Mouse (Mus musculus) neural tube, embryonic 14.5 days (tissue): ENCODE measurements around the gene Rxfp4. TPM values are rescaled to one million over a fixed set of nuclear protein-coding genes. Genes with fewer than 3 reads are reported as not detected.
A peak's percentile ranks its signal among the peaks of the same experiment; 100 is the strongest.

Experiments used
- ATAC-seq: fragments of 200-750 bp; cut with Nextera tagmentation; 2 replicates; pipeline ENCODE4 v1.8.0; 2017; ENCODE audit warnings: low read depth, mild to moderate bottlenecking, moderate TSS enrichment, moderate library complexity
- H3K27ac ChIP-seq: fragments of 300-500 bp; sonication (generic); 2 replicates; pipeline ENCODE4 v1.5.1; 2014; ENCODE audit warnings: low read depth, mild to moderate bottlenecking, control low read depth, low read length, moderate library complexity, mixed read lengths
- H3K27me3 ChIP-seq: fragments of 300-500 bp; sonication (generic); 2 replicates; pipeline ENCODE4 v1.6.1; 2014; ENCODE audit warnings: low read length; ENCODE audit not compliant: control insufficient read depth, insufficient read depth
- H3K36me3 ChIP-seq: fragments of 300-500 bp; sonication (generic); 2 replicates; pipeline ENCODE4 v1.6.1; 2014; ENCODE audit warnings: low read length, mixed read lengths; ENCODE audit not compliant: control insufficient read depth, insufficient read depth
- H3K4me1 ChIP-seq: fragments of 300-500 bp; sonication (generic); 2 replicates; pipeline ENCODE4 v1.6.1; 2014; ENCODE audit warnings: low read length; ENCODE audit not compliant: control insufficient read depth, insufficient read depth
- H3K4me2 ChIP-seq: fragments of 300-500 bp; sonication (generic); 2 replicates; pipeline ENCODE4 v1.6.1; 2014; ENCODE audit warnings: mild to moderate bottlenecking, low read depth, low read length, control low read depth
- H3K4me3 ChIP-seq: fragments of 300-500 bp; sonication (generic); 2 replicates; pipeline ENCODE4 v1.5.1; 2014; ENCODE audit warnings: low read depth, low read length, control low read depth, mixed read lengths
- H3K9ac ChIP-seq: fragments of 300-500 bp; sonication (generic); replicated peaks from 2 replicates; pipeline ENCODE4 v1.6.1; 2014; ENCODE audit warnings: low read depth, mild to moderate bottlenecking, control low read depth, low read length, mixed read lengths
- H3K9me3 ChIP-seq: fragments of 300-500 bp; sonication (generic); 2 replicates; pipeline ENCODE4 v1.6.1; 2016; ENCODE audit warnings: low read length; ENCODE audit not compliant: control insufficient read depth
- WGBS: fragments of 180-500 bp; shearing (Covaris S2); extraction: QIAGEN DNeasy Blood & Tissue Kit; methylation state at CpG from one replicate; pipeline ENCODE4 v1.1.7; 2014; 5-methylcytosine and 5-hydroxymethylcytosine counted together
- polyA plus RNA-seq: library from polyadenylated mRNA; unstranded; fragments of >200 nt; fragmentation: Nextera tagmentation; extraction: Ambion mirVana; gene quantifications from 2 replicates; pipeline ENCODE4 v1.2.1, GENCODE M21; 2014

Rxfp4 gene
- polyA plus RNA-seq, 1 experiment from 2014 or later = not detected

DNA sequence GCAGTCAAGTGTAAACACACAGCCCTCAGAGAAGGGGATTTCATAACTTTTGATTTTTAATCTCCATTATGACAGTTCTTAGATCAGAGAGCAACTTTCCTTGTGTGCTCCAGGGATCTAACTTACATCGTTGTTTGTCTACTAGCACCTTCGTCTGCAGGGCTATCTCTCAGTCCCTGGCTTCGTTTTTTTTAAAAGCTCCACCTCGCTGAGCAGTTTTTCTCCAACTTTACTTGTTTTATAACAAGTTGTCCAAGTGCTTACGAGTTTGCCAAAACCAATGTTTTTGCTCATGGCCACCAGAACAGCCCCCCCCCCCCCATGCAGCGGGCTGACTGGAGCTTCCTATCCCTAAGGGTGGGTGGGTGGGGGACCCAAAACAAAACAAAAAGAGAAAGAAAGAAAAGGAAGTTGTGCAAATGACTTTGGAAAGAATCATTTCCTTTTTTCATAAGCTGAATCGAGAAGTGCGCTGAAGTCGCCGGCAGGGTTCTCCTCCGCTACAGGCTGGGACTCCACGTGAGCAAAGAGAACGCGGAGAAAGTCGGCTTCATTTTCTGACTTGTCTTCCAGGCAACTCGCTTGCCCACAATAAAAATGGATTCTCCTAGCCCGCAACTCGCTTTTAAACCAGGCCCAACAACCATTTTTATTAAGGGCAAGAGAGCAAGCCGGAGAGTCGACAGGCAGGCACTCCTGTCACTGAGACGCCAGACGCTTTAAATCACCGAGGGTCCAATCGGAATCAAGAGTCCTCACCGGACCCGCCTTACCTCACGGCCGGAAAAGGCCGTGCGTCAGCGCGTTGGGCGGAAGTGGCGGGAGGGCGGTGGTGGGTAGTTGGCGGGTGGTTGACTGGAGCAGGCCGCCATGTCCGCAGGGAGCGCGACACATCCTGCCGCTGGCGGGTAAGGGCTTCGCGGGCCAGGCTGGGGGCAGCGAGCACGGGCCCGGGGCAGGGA, 32.3 kb upstream of the Rxfp4 start, which contains the start of gene Khdc4:
Gene Khdc4 (plus strand): TSS at position 824 of the 962 bp plus-strand sequence.
- Histone ChIP-seq H3K4me1 (peaks cover 17% of the 10 kb centered on the region; the same call in 1 of the 2 replicates), H3K36me3 (peaks cover 17% of the 10 kb centered on the region), H3K27me3 (no peaks in the 10 kb centered on the region), H3K9ac (peak within 1 kb of the TSS; percentile 96), H3K9me3 (no peaks in the 10 kb centered on the region), H3K4me2 (peak within 1 kb of the TSS; percentile 98), H3K27ac (peak within 1 kb of the TSS; percentile 97), H3K4me3 (peak within 1 kb of the TSS; percentile 90)
- WGBS = under 1% methylated on average over 47 of the region's 47 CpGs
- ATAC-seq = peak; percentile 99

DNA sequence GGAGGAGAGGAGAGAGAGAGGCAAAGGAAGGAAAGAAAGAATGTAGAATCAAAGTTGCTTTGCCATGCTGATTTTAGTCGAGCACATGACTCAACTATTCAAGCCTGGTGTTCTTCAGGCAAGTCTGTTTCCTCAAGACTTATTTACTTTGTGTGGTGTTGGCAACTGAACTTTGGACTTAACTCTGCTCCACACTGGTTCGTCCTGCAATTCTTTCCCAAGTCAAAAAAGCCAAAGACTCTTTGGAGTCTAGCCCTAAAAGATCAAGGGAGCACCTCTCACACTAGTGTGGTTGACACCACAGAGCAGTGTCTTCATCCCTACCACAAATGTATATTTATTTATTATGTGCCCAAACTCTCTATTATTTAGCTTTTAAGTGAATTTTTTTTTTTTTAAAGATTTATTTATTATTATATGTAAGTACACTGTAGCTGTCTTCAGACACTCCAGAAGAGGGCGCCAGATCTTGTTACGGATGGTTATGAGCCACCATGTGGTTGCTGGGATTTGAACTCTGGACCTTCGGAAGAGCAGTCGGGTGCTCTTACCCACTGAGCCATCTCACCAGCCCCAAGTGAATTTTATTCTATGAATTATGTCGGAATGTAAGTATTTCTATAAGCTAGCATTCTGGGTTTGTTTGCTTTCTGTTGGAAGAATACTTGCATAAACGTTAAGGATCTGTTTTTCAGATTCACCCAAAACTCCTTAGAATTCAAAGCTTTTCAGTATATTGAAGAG, 31.5 kb upstream of the Rxfp4 start:
- H3K4me1 ChIP-seq = peaks cover 17% of the 10 kb centered on the region; the same call in 1 of the 2 replicates
- peak overlapping the region; percentile 74; the same call in 1 of the 2 replicates for H3K27ac ChIP-seq
- WGBS = 80% methylated on average over 6 of the region's 8 CpGs
- no peaks in the 10 kb centered on the region for H3K9me3 ChIP-seq
- ATAC-seq = no peak
- peak overlapping the region; percentile 90; the same call in 1 of the 2 replicates for H3K4me3 ChIP-seq
- peaks cover 12% of the 10 kb centered on the region; the same call in 1 of the 2 replicates for H3K36me3 ChIP-seq
- peak overlapping the region; percentile 60 for H3K4me2 ChIP-seq
- H3K9ac ChIP-seq = no peak overlapping the region
- H3K27me3 ChIP-seq = no peaks in the 10 kb centered on the region

- H3K4me2 ChIP-seq = no peak overlapping the region
- 0 out of 2 replicates have a peak, but pooled peaks cover 6% of the 10 kb centered on the region for H3K36me3 ChIP-seq
- 94% methylated on average over 2 of the region's 2 CpGs for WGBS
- H3K9ac ChIP-seq = no peak overlapping the region
- ATAC-seq = no peak
- no peaks in the 10 kb centered on the region for H3K9me3 ChIP-seq
- peaks cover 17% of the 10 kb centered on the region; the same call in 1 of the 2 replicates for H3K4me1 ChIP-seq
- H3K27me3 ChIP-seq = no peaks in the 10 kb centered on the region
- H3K4me3 ChIP-seq = no peak overlapping the region
- H3K27ac ChIP-seq = no peak overlapping the region
These were observed 30.9 kb upstream of the Rxfp4 start for GRCm38 (mm10) chr3:88683814-88684213.

DNA sequence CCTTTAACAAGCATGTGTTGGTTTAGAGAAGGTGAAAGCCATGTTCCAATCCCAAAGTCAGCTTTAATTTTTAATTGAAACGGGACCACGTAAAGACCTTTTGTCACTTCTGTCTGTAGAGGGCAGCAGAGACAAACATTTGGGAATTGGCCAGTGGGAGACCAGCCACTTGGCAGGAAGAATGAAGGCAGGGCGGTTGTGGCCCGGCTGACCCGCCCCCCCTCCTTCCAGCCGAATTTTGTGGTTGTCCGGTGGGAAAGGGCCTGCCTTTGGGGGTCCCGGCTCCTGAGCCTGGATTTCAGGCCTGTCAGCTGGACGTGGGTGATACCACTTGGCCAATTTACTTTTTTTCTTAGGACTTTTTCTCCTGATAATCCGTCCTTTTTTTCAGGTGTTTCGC, 24.5 kb upstream of the Rxfp4 start:
- Histone ChIP-seq H3K27me3 (no peaks in the 10 kb centered on the region), H3K27ac (no peak overlapping the region), H3K4me3 (peak overlapping the region; percentile 13; the same call in 1 of the 2 replicates), H3K4me2 (peak overlapping the region; percentile 57), H3K36me3 (no peaks in the 10 kb centered on the region), H3K4me1 (no peaks in the 10 kb centered on the region), H3K9me3 (no peaks in the 10 kb centered on the region), H3K9ac (peak overlapping the region; percentile 46; the same call in 1 of the 2 replicates)
- peak; percentile 46; the same call in 1 of the 2 replicates for ATAC-seq
- WGBS = 14% methylated on average over 11 of the region's 11 CpGs

DNA sequence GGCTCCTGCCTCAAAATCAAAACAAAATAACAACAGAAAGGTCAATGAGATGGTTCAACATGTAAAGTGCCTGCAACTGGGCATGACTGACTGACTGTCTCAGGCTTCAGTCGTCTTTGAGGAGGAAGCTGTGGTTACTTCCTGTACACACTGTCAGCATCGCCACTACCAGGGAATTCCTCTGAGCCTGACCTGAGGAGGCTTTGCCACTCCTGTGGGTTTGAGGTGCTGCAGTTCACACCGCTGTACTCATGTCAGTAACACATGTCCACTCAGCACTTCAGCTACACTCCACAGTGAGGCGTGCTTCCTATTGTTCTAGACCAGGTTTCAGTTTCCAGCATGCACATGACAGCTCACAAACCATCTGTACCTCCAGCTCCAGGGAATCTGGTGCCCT, 11.2 kb upstream of the Rxfp4 start:
- ATAC-seq = no peak
- Histone ChIP-seq H3K27ac (no peak overlapping the region), H3K36me3 (no peaks in the 10 kb centered on the region), H3K4me3 (no peak overlapping the region), H3K9ac (no peak overlapping the region), H3K4me1 (no peaks in the 10 kb centered on the region), H3K9me3 (no peaks in the 10 kb centered on the region), H3K4me2 (no peak overlapping the region), H3K27me3 (no peaks in the 10 kb centered on the region)
- WGBS = 83% methylated on average over 4 of the region's 4 CpGs

GRCm38 (mm10) chr3:88659798-88660197, 6.9 kb upstream of the Rxfp4 start:
- no peak overlapping the region for H3K9ac ChIP-seq
- no peaks in the 10 kb centered on the region for H3K36me3 ChIP-seq
- no peaks in the 10 kb centered on the region for H3K27me3 ChIP-seq
- no peak for ATAC-seq
- H3K9me3 ChIP-seq = no peaks in the 10 kb centered on the region
- WGBS = 51% methylated on average over 6 of the region's 6 CpGs
- H3K4me3 ChIP-seq = no peak overlapping the region
- no peaks in the 10 kb centered on the region for H3K4me1 ChIP-seq
- H3K27ac ChIP-seq = no peak overlapping the region
- no peak overlapping the region for H3K4me2 ChIP-seq

GRCm38 (mm10) chr3:88658441-88659127, 5.6 kb upstream of the Rxfp4 start:
- H3K4me2 ChIP-seq = no peak overlapping the region
- H3K4me3 ChIP-seq = no peak overlapping the region
- H3K27me3 ChIP-seq = no peaks in the 10 kb centered on the region
- no peak overlapping the region for H3K9ac ChIP-seq
- no peak for ATAC-seq
- H3K4me1 ChIP-seq = no peaks in the 10 kb centered on the region
- 75% methylated on average over 5 of the region's 5 CpGs for WGBS
- H3K9me3 ChIP-seq = no peaks in the 10 kb centered on the region
- no peaks in the 10 kb centered on the region for H3K36me3 ChIP-seq
- no peak overlapping the region for H3K27ac ChIP-seq

- no peak overlapping the region for H3K4me2 ChIP-seq
- no peaks in the 10 kb centered on the region for H3K27me3 ChIP-seq
- ATAC-seq = no peak
- no peaks in the 10 kb centered on the region for H3K4me1 ChIP-seq
- no peak overlapping the region for H3K4me3 ChIP-seq
- 86% methylated on average over 8 of the region's 8 CpGs for WGBS
- no peaks in the 10 kb centered on the region for H3K36me3 ChIP-seq
- H3K27ac ChIP-seq = no peak overlapping the region
- H3K9me3 ChIP-seq = no peaks in the 10 kb centered on the region
- H3K9ac ChIP-seq = no peak overlapping the region
These were observed 2.7 kb upstream of the Rxfp4 start for GRCm38 (mm10) chr3:88655619-88656018.
